Mouse (Mus musculus): ENCODE data around the gene Mrpl14. TPM values are rescaled to one million over a fixed set of nuclear protein-coding genes. Genes with fewer than 3 reads are reported as not detected.

The Mrpl14 gene
- 98.3 and 113 TPM in 2 replicates for polyA plus RNA-seq (2012; rRNA removed)
- polyA plus RNA-seq (2014; fragmentation: Nextera tagmentation; extraction: Ambion mirVana): 146 and 147 TPM in 2 replicates

- peak within 1 kb of the TSS; percentile 69 for H3K4me3 ChIP-seq (replicated peaks; ENCODE audit: low read length)
- peak within 1 kb of the TSS; percentile 78 for H3K4me2 ChIP-seq (replicated peaks; ENCODE audit: low read depth, low read length, severe bottlenecking)
- H3K27ac ChIP-seq (replicated peaks; ENCODE audit: low read depth, low read length): peak within 1 kb of the TSS; percentile 77
- H3K9ac ChIP-seq (ENCODE audit: low read depth, low read length, severe bottlenecking): peak within 1 kb of the TSS; percentile 91
- H3K9me3 ChIP-seq (ENCODE audit: control insufficient read depth, low read length): no peaks in the 10 kb centered on the region
- peaks cover 18% of the 10 kb centered on the region for H3K4me1 ChIP-seq (ENCODE audit: control insufficient read depth, insufficient read depth, low read length)
- no peaks in the 10 kb centered on the region for H3K27me3 ChIP-seq (ENCODE audit: control insufficient read depth, insufficient read depth, low read length)
- DNase-seq (ENCODE audit: low spot score) (peak; percentile 89), ATAC-seq (ENCODE audit: low FRiP score, low read depth) (peak; percentile 90)
- WGBS: 0% methylated on average over 26 of the region's 50 CpGs
- no peaks in the 10 kb centered on the region for H3K36me3 ChIP-seq (ENCODE audit: control insufficient read depth, insufficient read depth, low read length)
- TF ChIP-seq POLR2A (IDR thresholded peaks at IDR 0.05; ENCODE audit: borderline replicate concordance, extremely low read depth, insufficient read depth, insufficient read length): peak; percentile 68; the same call in 1 of the 2 replicates
These were observed at the start of gene Mrpl14 for GRCm38 (mm10) chr17:45686093-45686619. Gene Mrpl14 (plus strand): TSS chr17:45686322.

GRCm38 (mm10) chr17:45638596-45639295, 47.4 kb upstream of the Mrpl14 start:
- DNase-seq (ENCODE audit: low spot score): no peak
- TF ChIP-seq POLR2A (IDR thresholded peaks at IDR 0.05; ENCODE audit: borderline replicate concordance, extremely low read depth, insufficient read depth, insufficient read length): no peak
- Histone ChIP-seq H3K4me3 (replicated peaks; ENCODE audit: low read length) (no peak overlapping the region), H3K9me3 (ENCODE audit: control insufficient read depth, low read length) (no peaks in the 10 kb centered on the region), H3K9ac (ENCODE audit: low read depth, low read length, severe bottlenecking) (no peak overlapping the region), H3K27ac (replicated peaks; ENCODE audit: low read depth, low read length) (no peak overlapping the region), H3K36me3 (ENCODE audit: control insufficient read depth, insufficient read depth, low read length) (no peaks in the 10 kb centered on the region), H3K27me3 (ENCODE audit: control insufficient read depth, insufficient read depth, low read length) (no peaks in the 10 kb centered on the region), H3K4me2 (replicated peaks; ENCODE audit: low read depth, low read length, severe bottlenecking) (no peak overlapping the region), H3K4me1 (ENCODE audit: control insufficient read depth, insufficient read depth, low read length) (no peaks in the 10 kb centered on the region)
- WGBS: 73% methylated on average over 15 of the region's 16 CpGs
- ATAC-seq (ENCODE audit: low FRiP score, low read depth): no peak

- Histone ChIP-seq H3K9ac (ENCODE audit: low read depth, low read length, severe bottlenecking) (no peak overlapping the region), H3K27ac (replicated peaks; ENCODE audit: low read depth, low read length) (no peak overlapping the region), H3K36me3 (ENCODE audit: control insufficient read depth, insufficient read depth, low read length) (no peaks in the 10 kb centered on the region), H3K4me1 (ENCODE audit: control insufficient read depth, insufficient read depth, low read length) (no peaks in the 10 kb centered on the region), H3K4me3 (replicated peaks; ENCODE audit: low read length) (no peak overlapping the region), H3K27me3 (ENCODE audit: control insufficient read depth, insufficient read depth, low read length) (no peaks in the 10 kb centered on the region), H3K4me2 (replicated peaks; ENCODE audit: low read depth, low read length, severe bottlenecking) (no peak overlapping the region), H3K9me3 (ENCODE audit: control insufficient read depth, low read length) (no peaks in the 10 kb centered on the region)
- 90% methylated on average over 8 of the region's 8 CpGs for WGBS
- no peak for TF ChIP-seq POLR2A (IDR thresholded peaks at IDR 0.05; ENCODE audit: borderline replicate concordance, extremely low read depth, insufficient read depth, insufficient read length)
- ATAC-seq (ENCODE audit: low FRiP score, low read depth): no peak
- DNase-seq (ENCODE audit: low spot score): no peak
These were observed 44.1 kb upstream of the Mrpl14 start for GRCm38 (mm10) chr17:45641981-45642380.

GRCm38 (mm10) chr17:45642701-45643100, 43.4 kb upstream of the Mrpl14 start:
- no peaks in the 10 kb centered on the region for H3K4me1 ChIP-seq (ENCODE audit: control insufficient read depth, insufficient read depth, low read length)
- no peak for TF ChIP-seq POLR2A (IDR thresholded peaks at IDR 0.05; ENCODE audit: borderline replicate concordance, extremely low read depth, insufficient read depth, insufficient read length)
- no peaks in the 10 kb centered on the region for H3K36me3 ChIP-seq (ENCODE audit: control insufficient read depth, insufficient read depth, low read length)
- ATAC-seq (ENCODE audit: low FRiP score, low read depth) (no peak), DNase-seq (ENCODE audit: low spot score) (peak; percentile 42)
- no peak overlapping the region for H3K4me2 ChIP-seq (replicated peaks; ENCODE audit: low read depth, low read length, severe bottlenecking)
- H3K9ac ChIP-seq (ENCODE audit: low read depth, low read length, severe bottlenecking): no peak overlapping the region
- no peaks in the 10 kb centered on the region for H3K9me3 ChIP-seq (ENCODE audit: control insufficient read depth, low read length)
- H3K4me3 ChIP-seq (replicated peaks; ENCODE audit: low read length): no peak overlapping the region
- no peaks in the 10 kb centered on the region for H3K27me3 ChIP-seq (ENCODE audit: control insufficient read depth, insufficient read depth, low read length)
- WGBS: 28% methylated on average over 12 of the region's 12 CpGs
- no peak overlapping the region for H3K27ac ChIP-seq (replicated peaks; ENCODE audit: low read depth, low read length)

GRCm38 (mm10) chr17:45644185-45644584, 41.9 kb upstream of the Mrpl14 start:
- 90% methylated on average over 4 of the region's 4 CpGs for WGBS
- no peak overlapping the region for H3K4me2 ChIP-seq (replicated peaks; ENCODE audit: low read depth, low read length, severe bottlenecking)
- H3K4me3 ChIP-seq (replicated peaks; ENCODE audit: low read length): no peak overlapping the region
- H3K9ac ChIP-seq (ENCODE audit: low read depth, low read length, severe bottlenecking): no peak overlapping the region
- no peak overlapping the region for H3K27ac ChIP-seq (replicated peaks; ENCODE audit: low read depth, low read length)
- no peak for ATAC-seq (ENCODE audit: low FRiP score, low read depth)
- H3K27me3 ChIP-seq (ENCODE audit: control insufficient read depth, insufficient read depth, low read length): no peaks in the 10 kb centered on the region
- TF ChIP-seq POLR2A (IDR thresholded peaks at IDR 0.05; ENCODE audit: borderline replicate concordance, extremely low read depth, insufficient read depth, insufficient read length): no peak
- H3K36me3 ChIP-seq (ENCODE audit: control insufficient read depth, insufficient read depth, low read length): no peaks in the 10 kb centered on the region
- H3K9me3 ChIP-seq (ENCODE audit: control insufficient read depth, low read length): no peaks in the 10 kb centered on the region
- H3K4me1 ChIP-seq (ENCODE audit: control insufficient read depth, insufficient read depth, low read length): no peaks in the 10 kb centered on the region
- DNase-seq (ENCODE audit: low spot score): no peak

Measured in limb, embryonic 14.5 days (tissue).